Mouse (Mus musculus): ENCODE results near the gene Fam213a. TPM values are rescaled to one million over a fixed set of nuclear protein-coding genes. Genes with fewer than 3 reads are reported as not detected.

The Fam213a gene
- polyA plus RNA-seq, 1 experiment from 2014 or later = 35.8 TPM

GRCm38 (mm10) chr14:41029303-41029702, 15.7 kb upstream of the Fam213a start:
- no peak overlapping the region for H3K27ac ChIP-seq (ENCODE audit: low read length)
- no peak overlapping the region for H3K4me3 ChIP-seq (ENCODE audit: low read length)
- 73% methylated on average over 4 of the region's 4 CpGs for WGBS
- no peaks in the 10 kb centered on the region for H3K36me3 ChIP-seq (ENCODE audit: control insufficient read depth, insufficient read depth)
- no peak for ATAC-seq (replicated peaks; ENCODE audit: extremely low read depth, insufficient read depth, low FRiP score)
- H3K27me3 ChIP-seq (ENCODE audit: control insufficient read depth, insufficient read depth, low read length) = no peaks in the 10 kb centered on the region
- no peak overlapping the region for H3K9ac ChIP-seq (ENCODE audit: low read length)
- H3K4me1 ChIP-seq (ENCODE audit: control insufficient read depth, insufficient read depth, low read length) = peaks cover 5% of the 10 kb centered on the region; the same call in 1 of the 2 replicates
- H3K9me3 ChIP-seq (replicated peaks; ENCODE audit: control insufficient read depth, low read length) = no peaks in the 10 kb centered on the region
- H3K4me2 ChIP-seq (ENCODE audit: low read depth, low read length) = no peak overlapping the region

GRCm38 (mm10) chr14:41025594-41026284, 12.2 kb upstream of the Fam213a start:
- peak; percentile 23 for ATAC-seq (replicated peaks; ENCODE audit: extremely low read depth, insufficient read depth, low FRiP score)
- 38% methylated on average over 7 of the region's 7 CpGs for WGBS
- no peak overlapping the region for H3K4me3 ChIP-seq (ENCODE audit: low read length)
- H3K4me2 ChIP-seq (ENCODE audit: low read depth, low read length) = no peak overlapping the region
- no peaks in the 10 kb centered on the region for H3K27me3 ChIP-seq (ENCODE audit: control insufficient read depth, insufficient read depth, low read length)
- no peak overlapping the region for H3K9ac ChIP-seq (ENCODE audit: low read length)
- H3K36me3 ChIP-seq (ENCODE audit: control insufficient read depth, insufficient read depth) = no peaks in the 10 kb centered on the region
- peaks cover 5% of the 10 kb centered on the region; the same call in 1 of the 2 replicates for H3K4me1 ChIP-seq (ENCODE audit: control insufficient read depth, insufficient read depth, low read length)
- H3K27ac ChIP-seq (ENCODE audit: low read length) = no peak overlapping the region
- H3K9me3 ChIP-seq (replicated peaks; ENCODE audit: control insufficient read depth, low read length) = no peaks in the 10 kb centered on the region

GRCm38 (mm10) chr14:41025087-41025486, 11.5 kb upstream of the Fam213a start:
- Histone ChIP-seq H3K27ac (ENCODE audit: low read length) (no peak overlapping the region), H3K9me3 (replicated peaks; ENCODE audit: control insufficient read depth, low read length) (no peaks in the 10 kb centered on the region), H3K4me3 (ENCODE audit: low read length) (no peak overlapping the region), H3K27me3 (ENCODE audit: control insufficient read depth, insufficient read depth, low read length) (no peaks in the 10 kb centered on the region), H3K9ac (ENCODE audit: low read length) (no peak overlapping the region), H3K4me2 (ENCODE audit: low read depth, low read length) (no peak overlapping the region), H3K4me1 (ENCODE audit: control insufficient read depth, insufficient read depth, low read length) (peaks cover 5% of the 10 kb centered on the region; the same call in 1 of the 2 replicates), H3K36me3 (ENCODE audit: control insufficient read depth, insufficient read depth) (no peaks in the 10 kb centered on the region)
- 70% methylated on average over 2 of the region's 2 CpGs for WGBS
- no peak for ATAC-seq (replicated peaks; ENCODE audit: extremely low read depth, insufficient read depth, low FRiP score)

- Histone ChIP-seq H3K4me3 (ENCODE audit: low read length) (no peak overlapping the region), H3K27ac (ENCODE audit: low read length) (no peak overlapping the region), H3K4me2 (ENCODE audit: low read depth, low read length) (no peak overlapping the region), H3K36me3 (ENCODE audit: control insufficient read depth, insufficient read depth) (no peaks in the 10 kb centered on the region), H3K4me1 (ENCODE audit: control insufficient read depth, insufficient read depth, low read length) (peaks cover 17% of the 10 kb centered on the region), H3K27me3 (ENCODE audit: control insufficient read depth, insufficient read depth, low read length) (no peaks in the 10 kb centered on the region), H3K9me3 (replicated peaks; ENCODE audit: control insufficient read depth, low read length) (no peaks in the 10 kb centered on the region), H3K9ac (ENCODE audit: low read length) (no peak overlapping the region)
- WGBS = 91% methylated on average over 3 of the region's 3 CpGs
- ATAC-seq (replicated peaks; ENCODE audit: extremely low read depth, insufficient read depth, low FRiP score) = no peak
Measured at GRCm38 (mm10) chr14:41021246-41021645, 7.7 kb upstream of the Fam213a start.

- no peaks in the 10 kb centered on the region for H3K9me3 ChIP-seq (replicated peaks; ENCODE audit: control insufficient read depth, low read length)
- H3K36me3 ChIP-seq (ENCODE audit: control insufficient read depth, insufficient read depth) = no peaks in the 10 kb centered on the region
- H3K4me3 ChIP-seq (ENCODE audit: low read length) = peak overlapping the region; percentile 34
- H3K27me3 ChIP-seq (ENCODE audit: control insufficient read depth, insufficient read depth, low read length) = no peaks in the 10 kb centered on the region
- peak overlapping the region; percentile 38; the same call in 1 of the 2 replicates for H3K9ac ChIP-seq (ENCODE audit: low read length)
- H3K27ac ChIP-seq (ENCODE audit: low read length) = peak overlapping the region; percentile 42; the same call in 1 of the 2 replicates
- H3K4me1 ChIP-seq (ENCODE audit: control insufficient read depth, insufficient read depth, low read length) = peaks cover 22% of the 10 kb centered on the region
- 8% methylated on average over 5 of the region's 5 CpGs for WGBS
- ATAC-seq (replicated peaks; ENCODE audit: extremely low read depth, insufficient read depth, low FRiP score) = no peak
- peak overlapping the region; percentile 57 for H3K4me2 ChIP-seq (ENCODE audit: low read depth, low read length)
Measured at GRCm38 (mm10) chr14:41017460-41017859, 3.9 kb upstream of the Fam213a start.

- Histone ChIP-seq H3K9me3 (replicated peaks; ENCODE audit: control insufficient read depth, low read length) (no peaks in the 10 kb centered on the region), H3K4me2 (ENCODE audit: low read depth, low read length) (no peak overlapping the region), H3K9ac (ENCODE audit: low read length) (no peak overlapping the region), H3K27ac (ENCODE audit: low read length) (no peak overlapping the region), H3K36me3 (ENCODE audit: control insufficient read depth, insufficient read depth) (no peaks in the 10 kb centered on the region), H3K4me3 (ENCODE audit: low read length) (no peak overlapping the region), H3K4me1 (ENCODE audit: control insufficient read depth, insufficient read depth, low read length) (peaks cover 22% of the 10 kb centered on the region), H3K27me3 (ENCODE audit: control insufficient read depth, insufficient read depth, low read length) (no peaks in the 10 kb centered on the region)
- ATAC-seq (replicated peaks; ENCODE audit: extremely low read depth, insufficient read depth, low FRiP score) = no peak
- WGBS = 57% methylated on average over 5 of the region's 5 CpGs
Measured at GRCm38 (mm10) chr14:41014701-41015240, 1.2 kb upstream of the Fam213a start.

GRCm38 (mm10) chr14:41013143-41013542, 445 bp downstream of the Fam213a start:
- ATAC-seq (replicated peaks; ENCODE audit: extremely low read depth, insufficient read depth, low FRiP score) = no peak
- no peaks in the 10 kb centered on the region for H3K36me3 ChIP-seq (ENCODE audit: control insufficient read depth, insufficient read depth)
- peaks cover 22% of the 10 kb centered on the region for H3K4me1 ChIP-seq (ENCODE audit: control insufficient read depth, insufficient read depth, low read length)
- WGBS = 17% methylated on average over 9 of the region's 9 CpGs
- peak overlapping the region; percentile 95 for H3K4me2 ChIP-seq (ENCODE audit: low read depth, low read length)
- no peaks in the 10 kb centered on the region for H3K27me3 ChIP-seq (ENCODE audit: control insufficient read depth, insufficient read depth, low read length)
- no peaks in the 10 kb centered on the region for H3K9me3 ChIP-seq (replicated peaks; ENCODE audit: control insufficient read depth, low read length)
- peak overlapping the region; percentile 87 for H3K9ac ChIP-seq (ENCODE audit: low read length)
- H3K27ac ChIP-seq (ENCODE audit: low read length) = no peak overlapping the region
- H3K4me3 ChIP-seq (ENCODE audit: low read length) = peak overlapping the region; percentile 74

- H3K4me3 ChIP-seq (ENCODE audit: low read length) = no peak overlapping the region
- H3K4me1 ChIP-seq (ENCODE audit: control insufficient read depth, insufficient read depth, low read length) = peaks cover 12% of the 10 kb centered on the region
- no peaks in the 10 kb centered on the region for H3K27me3 ChIP-seq (ENCODE audit: control insufficient read depth, insufficient read depth, low read length)
- WGBS = 67% methylated on average over 3 of the region's 3 CpGs
- H3K36me3 ChIP-seq (ENCODE audit: control insufficient read depth, insufficient read depth) = no peaks in the 10 kb centered on the region
- ATAC-seq (replicated peaks; ENCODE audit: extremely low read depth, insufficient read depth, low FRiP score) = no peak
- H3K9me3 ChIP-seq (replicated peaks; ENCODE audit: control insufficient read depth, low read length) = no peaks in the 10 kb centered on the region
- no peak overlapping the region for H3K9ac ChIP-seq (ENCODE audit: low read length)
- no peak overlapping the region for H3K4me2 ChIP-seq (ENCODE audit: low read depth, low read length)
- no peak overlapping the region for H3K27ac ChIP-seq (ENCODE audit: low read length)
Measured at GRCm38 (mm10) chr14:41011916-41012315, 1.7 kb downstream of the Fam213a start.

GRCm38 (mm10) chr14:41008138-41008537, 5.5 kb downstream of the Fam213a start:
- Histone ChIP-seq H3K27ac (ENCODE audit: low read length) (no peak overlapping the region), H3K36me3 (ENCODE audit: control insufficient read depth, insufficient read depth) (no peaks in the 10 kb centered on the region), H3K9ac (ENCODE audit: low read length) (no peak overlapping the region), H3K27me3 (ENCODE audit: control insufficient read depth, insufficient read depth, low read length) (no peaks in the 10 kb centered on the region), H3K9me3 (replicated peaks; ENCODE audit: control insufficient read depth, low read length) (no peaks in the 10 kb centered on the region), H3K4me1 (ENCODE audit: control insufficient read depth, insufficient read depth, low read length) (peaks cover 8% of the 10 kb centered on the region), H3K4me2 (ENCODE audit: low read depth, low read length) (no peak overlapping the region), H3K4me3 (ENCODE audit: low read length) (no peak overlapping the region)
- no peak for ATAC-seq (replicated peaks; ENCODE audit: extremely low read depth, insufficient read depth, low FRiP score)
- WGBS = 45% methylated on average over 2 of the region's 2 CpGs

Measured in heart, embryonic 16.5 days (tissue).